Mouse (Mus musculus): ENCODE results near the gene Vim. TPM values are rescaled to one million over a fixed set of nuclear protein-coding genes. Genes with fewer than 3 reads are reported as not detected.
A peak's percentile ranks its signal among the peaks of the same experiment; 100 is the strongest.

The Vim gene
- polyA plus RNA-seq, 1 experiment = 826 TPM

- 1% methylated on average over 39 of the region's 39 CpGs for WGBS
- Histone ChIP-seq H3K27ac (ENCODE audit: control insufficient read depth, insufficient read depth, low read length) (peak within 1 kb of the TSS; percentile 78), H3K4me1 (replicated peaks; ENCODE audit: control insufficient read depth, insufficient read depth, low read length) (peaks cover 2% of the 10 kb centered on the region), H3K36me3 (ENCODE audit: control insufficient read depth, insufficient read depth, low read length) (no peaks in the 10 kb centered on the region), H3K27me3 (ENCODE audit: control insufficient read depth, insufficient read depth, low read length) (no peaks in the 10 kb centered on the region), H3K4me3 (ENCODE audit: control insufficient read depth, insufficient read depth, low read length) (peak within 1 kb of the TSS; percentile 97)
- DNase-seq = peak; percentile 75
- TF ChIP-seq POLR2A (IDR thresholded peaks at IDR 0.05; ENCODE audit: control insufficient read depth, extremely low read depth, insufficient read depth, low read length, poor library complexity) (peak; percentile 80), CTCF (IDR thresholded peaks at IDR 0.05; ENCODE audit: borderline replicate concordance, control insufficient read depth, extremely low read depth, insufficient read depth, low read length, poor library complexity) (no peak)
Observed at GRCm38 (mm10) chr2:13544193-13544824, 29.4 kb upstream of the Vim start, which contains the start of gene Trdmt1. Gene Trdmt1 (minus strand): TSS chr2:13544668.

GRCm38 (mm10) chr2:13548749-13549148 is 25.0 kb upstream of the Vim start:
- DNase-seq = no peak
- H3K36me3 ChIP-seq (ENCODE audit: control insufficient read depth, insufficient read depth, low read length) = no peaks in the 10 kb centered on the region
- H3K4me1 ChIP-seq (replicated peaks; ENCODE audit: control insufficient read depth, insufficient read depth, low read length) = peaks cover under 1% of the 10 kb centered on the region
- H3K27ac ChIP-seq (ENCODE audit: control insufficient read depth, insufficient read depth, low read length) = no peak overlapping the region
- no peak overlapping the region for H3K4me3 ChIP-seq (ENCODE audit: control insufficient read depth, insufficient read depth, low read length)
- H3K27me3 ChIP-seq (ENCODE audit: control insufficient read depth, insufficient read depth, low read length) = no peaks in the 10 kb centered on the region
- 94% methylated on average over 3 of the region's 3 CpGs for WGBS
- no peak for TF ChIP-seq POLR2A (IDR thresholded peaks at IDR 0.05; ENCODE audit: control insufficient read depth, extremely low read depth, insufficient read depth, low read length, poor library complexity)
- no peak for TF ChIP-seq CTCF (IDR thresholded peaks at IDR 0.05; ENCODE audit: borderline replicate concordance, control insufficient read depth, extremely low read depth, insufficient read depth, low read length, poor library complexity)

DNA sequence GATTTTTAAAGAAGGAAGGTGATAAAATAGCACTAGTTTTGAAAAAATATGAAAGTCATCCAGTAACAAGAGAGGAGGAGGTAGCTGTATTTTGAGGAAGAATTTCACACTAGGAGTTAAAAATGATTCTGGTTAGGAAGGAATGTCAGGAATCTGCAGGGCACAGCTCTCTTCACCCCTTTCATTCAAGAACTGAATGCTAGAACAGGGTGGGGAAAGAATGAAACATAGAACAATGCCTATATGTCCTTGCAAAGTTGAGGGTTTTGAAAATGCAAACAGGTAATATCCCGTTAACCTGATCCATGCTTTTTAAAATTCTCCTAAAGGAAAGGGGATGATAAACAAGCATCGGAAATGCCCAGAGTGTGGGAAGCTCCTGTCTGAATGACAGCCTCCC is 19.8 kb upstream of the Vim start:
- Histone ChIP-seq H3K27me3 (ENCODE audit: control insufficient read depth, insufficient read depth, low read length) (no peaks in the 10 kb centered on the region), H3K4me1 (replicated peaks; ENCODE audit: control insufficient read depth, insufficient read depth, low read length) (peaks cover 2% of the 10 kb centered on the region; the same call in 1 of the 2 replicates), H3K27ac (ENCODE audit: control insufficient read depth, insufficient read depth, low read length) (no peak overlapping the region), H3K4me3 (ENCODE audit: control insufficient read depth, insufficient read depth, low read length) (no peak overlapping the region), H3K36me3 (ENCODE audit: control insufficient read depth, insufficient read depth, low read length) (no peaks in the 10 kb centered on the region)
- TF ChIP-seq POLR2A (IDR thresholded peaks at IDR 0.05; ENCODE audit: control insufficient read depth, extremely low read depth, insufficient read depth, low read length, poor library complexity) (no peak), CTCF (IDR thresholded peaks at IDR 0.05; ENCODE audit: borderline replicate concordance, control insufficient read depth, extremely low read depth, insufficient read depth, low read length, poor library complexity) (no peak)
- WGBS = 97% methylated on average over 2 of the region's 2 CpGs
- no peak for DNase-seq

DNA sequence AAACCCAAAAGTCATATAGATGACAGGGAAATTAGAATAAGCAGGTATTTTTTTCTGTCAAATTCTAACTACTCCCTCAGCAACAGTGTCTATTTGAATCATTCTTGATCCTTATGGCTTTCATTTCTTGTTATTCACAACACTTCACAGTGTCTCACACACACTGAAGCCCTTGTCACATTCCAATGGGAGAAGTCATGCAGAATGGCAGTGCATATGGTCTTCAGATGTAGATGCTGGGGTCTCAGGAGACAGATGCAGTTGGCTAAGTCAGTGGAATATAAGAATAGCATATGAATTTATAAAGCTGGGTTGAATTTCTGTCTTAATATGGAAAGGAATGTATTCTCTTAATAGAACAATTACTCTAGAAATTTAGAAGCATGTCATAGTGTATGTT is 17.5 kb upstream of the Vim start:
- H3K4me3 ChIP-seq (ENCODE audit: control insufficient read depth, insufficient read depth, low read length) = no peak overlapping the region
- DNase-seq = no peak
- no peaks in the 10 kb centered on the region for H3K36me3 ChIP-seq (ENCODE audit: control insufficient read depth, insufficient read depth, low read length)
- H3K27me3 ChIP-seq (ENCODE audit: control insufficient read depth, insufficient read depth, low read length) = no peaks in the 10 kb centered on the region
- H3K27ac ChIP-seq (ENCODE audit: control insufficient read depth, insufficient read depth, low read length) = no peak overlapping the region
- H3K4me1 ChIP-seq (replicated peaks; ENCODE audit: control insufficient read depth, insufficient read depth, low read length) = peaks cover 2% of the 10 kb centered on the region; the same call in 1 of the 2 replicates
- TF ChIP-seq POLR2A (IDR thresholded peaks at IDR 0.05; ENCODE audit: control insufficient read depth, extremely low read depth, insufficient read depth, low read length, poor library complexity) (no peak), CTCF (IDR thresholded peaks at IDR 0.05; ENCODE audit: borderline replicate concordance, control insufficient read depth, extremely low read depth, insufficient read depth, low read length, poor library complexity) (no peak)

- Histone ChIP-seq H3K4me3 (ENCODE audit: control insufficient read depth, insufficient read depth, low read length) (no peak overlapping the region), H3K27me3 (ENCODE audit: control insufficient read depth, insufficient read depth, low read length) (no peaks in the 10 kb centered on the region), H3K27ac (ENCODE audit: control insufficient read depth, insufficient read depth, low read length) (no peak overlapping the region), H3K36me3 (ENCODE audit: control insufficient read depth, insufficient read depth, low read length) (no peaks in the 10 kb centered on the region), H3K4me1 (replicated peaks; ENCODE audit: control insufficient read depth, insufficient read depth, low read length) (peaks cover 2% of the 10 kb centered on the region; the same call in 1 of the 2 replicates)
- no peak for TF ChIP-seq CTCF (IDR thresholded peaks at IDR 0.05; ENCODE audit: borderline replicate concordance, control insufficient read depth, extremely low read depth, insufficient read depth, low read length, poor library complexity)
- TF ChIP-seq POLR2A (IDR thresholded peaks at IDR 0.05; ENCODE audit: control insufficient read depth, extremely low read depth, insufficient read depth, low read length, poor library complexity) = no peak
- no peak for DNase-seq
- WGBS = 49% methylated on average over 9 of the region's 9 CpGs
Observed at GRCm38 (mm10) chr2:13557145-13558030, 16.3 kb upstream of the Vim start.

- 26% methylated on average over 5 of the region's 5 CpGs for WGBS
- TF ChIP-seq CTCF (IDR thresholded peaks at IDR 0.05; ENCODE audit: borderline replicate concordance, control insufficient read depth, extremely low read depth, insufficient read depth, low read length, poor library complexity) (no peak), POLR2A (IDR thresholded peaks at IDR 0.05; ENCODE audit: control insufficient read depth, extremely low read depth, insufficient read depth, low read length, poor library complexity) (no peak)
- Histone ChIP-seq H3K4me3 (ENCODE audit: control insufficient read depth, insufficient read depth, low read length) (no peak overlapping the region), H3K27me3 (ENCODE audit: control insufficient read depth, insufficient read depth, low read length) (no peaks in the 10 kb centered on the region), H3K27ac (ENCODE audit: control insufficient read depth, insufficient read depth, low read length) (no peak overlapping the region), H3K36me3 (ENCODE audit: control insufficient read depth, insufficient read depth, low read length) (no peaks in the 10 kb centered on the region), H3K4me1 (replicated peaks; ENCODE audit: control insufficient read depth, insufficient read depth, low read length) (peaks cover 2% of the 10 kb centered on the region; the same call in 1 of the 2 replicates)
- no peak for DNase-seq
Observed at GRCm38 (mm10) chr2:13558607-13559262, 15.0 kb upstream of the Vim start.
